Mouse (Mus musculus) cortical plate, adult 2 months (tissue): ENCODE data around the gene Il15ra.

Source experiments
- CTCF ChIP-seq: fragments of 200-500 bp; IDR thresholded peaks from 2 replicates; pipeline ENCODE4 v1.5.1; 2011; ENCODE audit warnings: mild to moderate bottlenecking, control low read depth, low read length; ENCODE audit not compliant: insufficient read depth; ENCODE audit errors: extremely low read depth
- POLR2A ChIP-seq: fragments of 200-500 bp; IDR thresholded peaks from 2 replicates; pipeline ENCODE4 v1.6.1; 2011; ENCODE audit warnings: mild to moderate bottlenecking, low read length, control low read depth; ENCODE audit not compliant: insufficient read depth; ENCODE audit errors: extremely low read depth

DNA sequence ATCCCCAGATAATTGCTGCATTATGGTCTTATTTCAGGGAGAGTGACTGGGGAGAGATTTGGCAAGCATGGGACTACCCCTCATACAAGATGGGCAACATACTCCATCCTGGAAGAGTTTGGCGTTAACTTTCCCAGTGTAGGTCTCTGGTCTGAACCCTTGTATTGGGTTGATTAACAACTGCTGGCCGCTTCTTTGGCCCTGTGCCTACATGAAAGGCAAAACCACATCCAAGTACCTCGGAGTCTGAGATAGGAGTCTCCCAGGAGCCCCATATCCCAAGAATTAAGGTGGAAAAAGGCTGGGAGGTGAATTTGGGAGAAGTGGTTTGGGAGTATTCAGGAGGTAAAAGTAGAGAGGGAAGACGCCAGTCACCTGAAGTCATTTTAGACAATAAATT, 40.3 kb upstream of the Il15ra start:
- TF ChIP-seq CTCF (no peak), POLR2A (no peak)
